Mouse (Mus musculus): ENCODE results near the gene Zfand3.

DNA sequence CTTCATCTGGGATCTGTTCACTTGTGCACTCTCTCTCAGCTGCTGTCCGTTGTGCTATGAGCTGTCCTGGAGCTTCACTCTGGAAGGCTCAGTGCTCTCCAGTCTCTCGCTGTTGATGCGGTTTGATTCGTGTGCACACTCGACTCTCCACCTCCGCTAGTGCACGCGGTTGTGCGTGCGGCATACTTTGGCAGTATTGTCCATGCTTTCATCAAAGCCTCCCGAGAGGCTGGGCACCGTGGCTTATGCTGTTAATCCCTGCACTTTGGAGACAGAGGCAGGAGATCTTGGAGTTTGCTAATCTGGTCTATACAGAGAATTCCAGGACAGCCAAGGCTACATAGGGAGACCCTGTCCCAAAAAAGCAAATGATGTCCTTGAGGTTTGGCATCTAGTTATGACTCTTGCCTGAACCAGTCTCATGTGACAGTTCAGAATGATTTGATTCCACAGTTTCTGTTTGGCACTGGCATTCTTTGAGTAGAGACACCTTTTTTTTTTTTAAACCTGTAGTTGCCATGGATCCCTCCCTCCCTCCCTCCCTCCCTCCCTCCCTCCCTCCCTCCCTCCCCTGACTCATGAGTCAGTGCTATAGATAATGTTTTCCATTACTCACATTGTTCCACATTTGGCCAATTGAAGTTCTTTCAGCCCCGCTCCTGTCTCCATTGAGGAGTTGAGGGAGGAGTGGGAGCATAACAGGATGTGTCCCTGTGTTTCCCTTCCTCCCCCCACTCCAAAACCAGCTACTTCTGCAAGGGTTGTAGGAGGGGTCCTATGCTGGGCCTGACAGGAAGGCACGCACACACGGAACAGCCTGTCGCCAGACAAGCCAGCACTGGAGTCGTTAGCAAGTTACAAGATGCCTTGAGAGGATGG lies 192.1 kb downstream of the Zfand3 start:
- no peak for TF ChIP-seq POLR2A (IDR thresholded peaks at IDR 0.05; ENCODE audit: borderline replicate concordance, extremely low read depth, low read depth, low read length)
- no peak for TF ChIP-seq CTCF (IDR thresholded peaks at IDR 0.05; ENCODE audit: insufficient read depth, low read length)
